Mouse (Mus musculus): ENCODE data around the gene Hagh. TPM values are rescaled to one million over a fixed set of nuclear protein-coding genes. Genes with fewer than 3 reads are reported as not detected.

The Hagh gene
- polyA plus RNA-seq, 1 experiment from 2014 or later = 39.9 TPM

- peak; percentile 99 for ATAC-seq (ENCODE audit: insufficient number of reproducible peaks, low FRiP score)
- peaks cover 12% of the 10 kb centered on the region for H3K36me3 ChIP-seq
- H3K9me3 ChIP-seq (replicated peaks) = no peaks in the 10 kb centered on the region
- H3K4me1 ChIP-seq (replicated peaks) = peaks cover 15% of the 10 kb centered on the region
- peak within 1 kb of the TSS; percentile 91 for H3K9ac ChIP-seq
- H3K4me2 ChIP-seq = peak within 1 kb of the TSS; percentile 94
- WGBS = under 1% methylated on average over 58 of the region's 58 CpGs
- H3K27ac ChIP-seq (ENCODE audit: poor library complexity, severe bottlenecking) = peak within 1 kb of the TSS; percentile 98
- H3K4me3 ChIP-seq = peak within 1 kb of the TSS; percentile 81
- peaks cover 9% of the 10 kb centered on the region; the same call in 1 of the 2 replicates for H3K27me3 ChIP-seq (replicated peaks)
Measured at GRCm38 (mm10) chr17:24850065-24850772, 10.3 kb downstream of the Hagh start, which contains the start of gene Fahd1. Fahd1 (minus strand) TSS chr17:24850364.

- Histone ChIP-seq H3K4me1 (replicated peaks) (peaks cover 15% of the 10 kb centered on the region), H3K27ac (ENCODE audit: poor library complexity, severe bottlenecking) (peak overlapping the region; percentile 32; the same call in 1 of the 2 replicates), H3K27me3 (replicated peaks) (peaks cover 9% of the 10 kb centered on the region; the same call in 1 of the 2 replicates), H3K9ac (peak overlapping the region; percentile 91), H3K9me3 (replicated peaks) (no peaks in the 10 kb centered on the region), H3K4me3 (peak overlapping the region; percentile 81), H3K36me3 (peaks cover 14% of the 10 kb centered on the region), H3K4me2 (peak overlapping the region; percentile 94)
- no peak for ATAC-seq (ENCODE audit: insufficient number of reproducible peaks, low FRiP score)
- 3% methylated on average over 20 of the region's 20 CpGs for WGBS
Measured at GRCm38 (mm10) chr17:24850773-24851127, 10.8 kb downstream of the Hagh start.

- Histone ChIP-seq H3K27ac (ENCODE audit: poor library complexity, severe bottlenecking) (no peak overlapping the region), H3K27me3 (replicated peaks) (peaks cover 9% of the 10 kb centered on the region; the same call in 1 of the 2 replicates), H3K4me1 (replicated peaks) (peaks cover 15% of the 10 kb centered on the region), H3K9ac (peak overlapping the region; percentile 91; the same call in 1 of the 2 replicates), H3K4me2 (peak overlapping the region; percentile 94), H3K4me3 (peak overlapping the region; percentile 81), H3K36me3 (peaks cover 22% of the 10 kb centered on the region), H3K9me3 (replicated peaks) (no peaks in the 10 kb centered on the region)
- WGBS = 79% methylated on average over 10 of the region's 10 CpGs
- no peak for ATAC-seq (ENCODE audit: insufficient number of reproducible peaks, low FRiP score)
Measured at GRCm38 (mm10) chr17:24851381-24852125, 11.6 kb downstream of the Hagh start.

- 64% methylated on average over 3 of the region's 3 CpGs for WGBS
- no peak for ATAC-seq (ENCODE audit: insufficient number of reproducible peaks, low FRiP score)
- H3K4me3 ChIP-seq = no peak overlapping the region
- H3K9me3 ChIP-seq (replicated peaks) = no peaks in the 10 kb centered on the region
- peaks cover 49% of the 10 kb centered on the region for H3K36me3 ChIP-seq
- no peak overlapping the region for H3K4me2 ChIP-seq
- peaks cover 9% of the 10 kb centered on the region for H3K4me1 ChIP-seq (replicated peaks)
- peaks cover 9% of the 10 kb centered on the region; the same call in 1 of the 2 replicates for H3K27me3 ChIP-seq (replicated peaks)
- H3K9ac ChIP-seq = no peak overlapping the region
- no peak overlapping the region for H3K27ac ChIP-seq (ENCODE audit: poor library complexity, severe bottlenecking)
Measured at GRCm38 (mm10) chr17:24855838-24856464, 16.0 kb downstream of the Hagh start.

GRCm38 (mm10) chr17:24856589-24856988 lies 16.6 kb downstream of the Hagh start:
- Histone ChIP-seq H3K4me3 (no peak overlapping the region), H3K36me3 (peaks cover 55% of the 10 kb centered on the region), H3K9me3 (replicated peaks) (no peaks in the 10 kb centered on the region), H3K27me3 (replicated peaks) (peaks cover 3% of the 10 kb centered on the region; the same call in 1 of the 2 replicates), H3K4me1 (replicated peaks) (peaks cover 2% of the 10 kb centered on the region; the same call in 1 of the 2 replicates), H3K4me2 (no peak overlapping the region), H3K9ac (no peak overlapping the region), H3K27ac (ENCODE audit: poor library complexity, severe bottlenecking) (no peak overlapping the region)
- no peak for ATAC-seq (ENCODE audit: insufficient number of reproducible peaks, low FRiP score)
- 88% methylated on average over 13 of the region's 13 CpGs for WGBS

GRCm38 (mm10) chr17:24857831-24858470 lies 18.0 kb downstream of the Hagh start:
- H3K36me3 ChIP-seq = peaks cover 64% of the 10 kb centered on the region

GRCm38 (mm10) chr17:24858967-24859366 lies 19.0 kb downstream of the Hagh start:
- WGBS = 82% methylated on average over 6 of the region's 6 CpGs
- ATAC-seq (ENCODE audit: insufficient number of reproducible peaks, low FRiP score) = no peak
- no peak overlapping the region for H3K4me3 ChIP-seq
- no peak overlapping the region for H3K9ac ChIP-seq
- H3K4me1 ChIP-seq (replicated peaks) = no peaks in the 10 kb centered on the region
- peaks cover 62% of the 10 kb centered on the region for H3K36me3 ChIP-seq
- H3K27me3 ChIP-seq (replicated peaks) = no peaks in the 10 kb centered on the region
- H3K4me2 ChIP-seq = no peak overlapping the region
- H3K9me3 ChIP-seq (replicated peaks) = no peaks in the 10 kb centered on the region
- H3K27ac ChIP-seq (ENCODE audit: poor library complexity, severe bottlenecking) = no peak overlapping the region

More at GRCm38 (mm10) chr17:24857831-24858470, 18.0 kb downstream of the Hagh start:
- H3K9ac ChIP-seq = no peak overlapping the region
- H3K4me3 ChIP-seq = no peak overlapping the region
- 79% methylated on average over 8 of the region's 8 CpGs for WGBS
- no peak overlapping the region for H3K27ac ChIP-seq (ENCODE audit: poor library complexity, severe bottlenecking)
- H3K27me3 ChIP-seq (replicated peaks) = no peaks in the 10 kb centered on the region
- ATAC-seq (ENCODE audit: insufficient number of reproducible peaks, low FRiP score) = no peak
- H3K4me1 ChIP-seq (replicated peaks) = no peaks in the 10 kb centered on the region
- H3K4me2 ChIP-seq = no peak overlapping the region
- no peaks in the 10 kb centered on the region for H3K9me3 ChIP-seq (replicated peaks)

GRCm38 (mm10) chr17:24860076-24860475 lies 20.1 kb downstream of the Hagh start:
- no peak overlapping the region for H3K4me2 ChIP-seq
- H3K4me3 ChIP-seq = no peak overlapping the region
- H3K4me1 ChIP-seq (replicated peaks) = no peaks in the 10 kb centered on the region
- H3K27ac ChIP-seq (ENCODE audit: poor library complexity, severe bottlenecking) = no peak overlapping the region
- no peaks in the 10 kb centered on the region for H3K27me3 ChIP-seq (replicated peaks)
- WGBS = 84% methylated on average over 8 of the region's 8 CpGs
- ATAC-seq (ENCODE audit: insufficient number of reproducible peaks, low FRiP score) = no peak
- peaks cover 64% of the 10 kb centered on the region for H3K36me3 ChIP-seq
- H3K9me3 ChIP-seq (replicated peaks) = no peaks in the 10 kb centered on the region
- no peak overlapping the region for H3K9ac ChIP-seq

GRCm38 (mm10) chr17:24861785-24862184 lies 21.8 kb downstream of the Hagh start:
- Histone ChIP-seq H3K9me3 (replicated peaks) (no peaks in the 10 kb centered on the region), H3K4me3 (no peak overlapping the region), H3K36me3 (peaks cover 52% of the 10 kb centered on the region), H3K27ac (ENCODE audit: poor library complexity, severe bottlenecking) (no peak overlapping the region), H3K27me3 (replicated peaks) (no peaks in the 10 kb centered on the region), H3K9ac (no peak overlapping the region), H3K4me1 (replicated peaks) (no peaks in the 10 kb centered on the region), H3K4me2 (no peak overlapping the region)
- no peak for ATAC-seq (ENCODE audit: insufficient number of reproducible peaks, low FRiP score)
- WGBS = 88% methylated on average over 3 of the region's 3 CpGs

- Histone ChIP-seq H3K27me3 (replicated peaks) (no peaks in the 10 kb centered on the region), H3K4me1 (replicated peaks) (no peaks in the 10 kb centered on the region), H3K36me3 (peaks cover 29% of the 10 kb centered on the region), H3K27ac (ENCODE audit: poor library complexity, severe bottlenecking) (no peak within 1 kb of the TSS), H3K4me2 (no peak within 1 kb of the TSS), H3K9me3 (replicated peaks) (no peaks in the 10 kb centered on the region), H3K4me3 (no peak within 1 kb of the TSS), H3K9ac (no peak within 1 kb of the TSS)
- no peak for ATAC-seq (ENCODE audit: insufficient number of reproducible peaks, low FRiP score)
- WGBS = 87% methylated on average over 8 of the region's 8 CpGs
Measured at GRCm38 (mm10) chr17:24865776-24866175, 25.8 kb downstream of the Hagh start, which contains the start of gene Igfals. Igfals (plus strand) TSS chr17:24865997.
